Mouse (Mus musculus) hindbrain, postnatal 0 days (tissue): ENCODE measurements around the gene Ckap4. TPM values are rescaled to one million over a fixed set of nuclear protein-coding genes. Genes with fewer than 3 reads are reported as not detected.

ENCODE experiments used
- ATAC-seq: fragments of 200-750 bp; cut with Nextera tagmentation; 2 replicates; pipeline ENCODE4 v1.8.0; 2017; ENCODE audit warnings: mild to moderate bottlenecking, moderate TSS enrichment, moderate library complexity
- DNase-seq: peaks from one replicate; pipeline ENCODE4 v3.0.0-alpha.2; 2015; ENCODE audit warnings: low spot score
- H3K27ac ChIP-seq: fragments of 300-500 bp; sonication (generic); 2 replicates; pipeline ENCODE4 v1.5.1; 2014; ENCODE audit warnings: mild to moderate bottlenecking
- H3K27me3 ChIP-seq: fragments of 300-500 bp; sonication (generic); 2 replicates; pipeline ENCODE4 v1.6.1; 2014; ENCODE audit warnings: low read length, mixed read lengths; ENCODE audit not compliant: insufficient read depth
- H3K36me3 ChIP-seq: fragments of 300-500 bp; sonication (generic); 2 replicates; pipeline ENCODE4 v1.6.1; 2014; ENCODE audit warnings: low read length, mixed read lengths; ENCODE audit not compliant: insufficient read depth
- H3K4me1 ChIP-seq: fragments of 300-500 bp; sonication (generic); 2 replicates; pipeline ENCODE4 v1.6.1; 2014; ENCODE audit warnings: antibody characterized with exemption, low read length, mixed read lengths; ENCODE audit not compliant: insufficient read depth
- H3K4me2 ChIP-seq: fragments of 300-500 bp; sonication (generic); 2 replicates; pipeline ENCODE4 v1.6.1; 2014; ENCODE audit warnings: low read depth, mild to moderate bottlenecking, low read length, moderate library complexity, mixed read lengths
- H3K4me3 ChIP-seq: fragments of 300-500 bp; sonication (generic); 2 replicates; pipeline ENCODE4 v1.5.1; 2014; ENCODE audit warnings: low read length
- H3K9ac ChIP-seq: fragments of 300-500 bp; sonication (generic); replicated peaks from 2 replicates; pipeline ENCODE4 v1.6.1; 2014; ENCODE audit warnings: mild to moderate bottlenecking, low read length, moderate library complexity, mixed read lengths
- H3K9me3 ChIP-seq: fragments of 300-500 bp; sonication (generic); 2 replicates; pipeline ENCODE4 v1.6.1; 2016; ENCODE audit warnings: low read length, mixed read lengths
- CTCF ChIP-seq: IDR thresholded peaks from 2 replicates; pipeline ENCODE4 v1.5.1; 2016; ENCODE audit warnings: antibody characterized with exemption, control low read depth, low read depth
- WGBS: fragments of 180-500 bp; shearing (Covaris S2); extraction: QIAGEN DNeasy Blood & Tissue Kit; methylation state at CpG from one replicate; pipeline ENCODE4 v1.1.7; 2014; 5-methylcytosine and 5-hydroxymethylcytosine counted together
- polyA plus RNA-seq: library from polyadenylated mRNA; unstranded; fragments of >200 nt; fragmentation: Nextera tagmentation; extraction: Ambion mirVana; gene quantifications from 2 replicates; pipeline ENCODE4 v1.2.1, GENCODE M21; 2015
- total RNA-seq: library from RNA; depleted of rRNA; stranded (reverse); fragments of >200 nt; gene quantifications from 2 replicates; pipeline ENCODE4 v1.2.3, GENCODE M21; 2014; rRNA removed

Gene Ckap4
- 53.1 and 58.7 TPM in 2 replicates for total RNA-seq
- polyA plus RNA-seq = 50.9 and 52.1 TPM in 2 replicates

GRCm38 (mm10) chr10:84533912-84534671, at the start of gene Ckap4:
Gene Ckap4 (minus strand): TSS chr10:84534062.
- no peak for TF ChIP-seq CTCF
- DNase-seq (peak; percentile 88), ATAC-seq (peak; percentile 88)
- H3K27ac ChIP-seq = peak within 1 kb of the TSS; percentile 88
- H3K27me3 ChIP-seq = no peaks in the 10 kb centered on the region
- peak within 1 kb of the TSS; percentile 62 for H3K4me3 ChIP-seq
- peaks cover 19% of the 10 kb centered on the region for H3K4me1 ChIP-seq
- H3K36me3 ChIP-seq = no peaks in the 10 kb centered on the region
- no peaks in the 10 kb centered on the region for H3K9me3 ChIP-seq
- H3K9ac ChIP-seq = peak within 1 kb of the TSS; percentile 88
- peak within 1 kb of the TSS; percentile 66 for H3K4me2 ChIP-seq
- WGBS = under 1% methylated on average over 56 of the region's 64 CpGs

GRCm38 (mm10) chr10:84582236-84582635, 48.4 kb upstream of the Ckap4 start:
- TF ChIP-seq CTCF = no peak
- WGBS = 67% methylated on average over 7 of the region's 7 CpGs
- Histone ChIP-seq H3K27me3 (no peaks in the 10 kb centered on the region), H3K36me3 (no peaks in the 10 kb centered on the region), H3K27ac (no peak overlapping the region), H3K9me3 (no peaks in the 10 kb centered on the region), H3K4me3 (no peak overlapping the region), H3K4me2 (no peak overlapping the region), H3K9ac (no peak overlapping the region), H3K4me1 (peaks cover 4% of the 10 kb centered on the region; the same call in 1 of the 2 replicates)
- DNase-seq (peak; percentile 3), ATAC-seq (no peak)

GRCm38 (mm10) chr10:84581191-84581590, 47.3 kb upstream of the Ckap4 start:
- TF ChIP-seq CTCF = no peak
- Histone ChIP-seq H3K27me3 (no peaks in the 10 kb centered on the region), H3K36me3 (no peaks in the 10 kb centered on the region), H3K4me2 (no peak overlapping the region), H3K4me1 (peaks cover 4% of the 10 kb centered on the region; the same call in 1 of the 2 replicates), H3K4me3 (no peak overlapping the region), H3K9ac (no peak overlapping the region), H3K9me3 (no peaks in the 10 kb centered on the region), H3K27ac (no peak overlapping the region)
- ATAC-seq (no peak), DNase-seq (no peak)
- WGBS = 83% methylated on average over 8 of the region's 8 CpGs

- no peak for ATAC-seq
- H3K4me3 ChIP-seq = no peak overlapping the region
- H3K27ac ChIP-seq = no peak overlapping the region
- TF ChIP-seq CTCF = no peak
- H3K36me3 ChIP-seq = no peaks in the 10 kb centered on the region
- no peak for DNase-seq
- no peaks in the 10 kb centered on the region for H3K9me3 ChIP-seq
- H3K9ac ChIP-seq = no peak overlapping the region
- H3K4me2 ChIP-seq = no peak overlapping the region
- peaks cover 4% of the 10 kb centered on the region; the same call in 1 of the 2 replicates for H3K4me1 ChIP-seq
- no peaks in the 10 kb centered on the region for H3K27me3 ChIP-seq
- 80% methylated on average over 2 of the region's 2 CpGs for WGBS
Observed at GRCm38 (mm10) chr10:84579527-84579926, 45.7 kb upstream of the Ckap4 start.

GRCm38 (mm10) chr10:84578738-84579137, 44.9 kb upstream of the Ckap4 start:
- H3K4me3 ChIP-seq = no peak overlapping the region
- H3K4me2 ChIP-seq = no peak overlapping the region; the same call in 1 of the 2 replicates
- ATAC-seq = no peak
- no peaks in the 10 kb centered on the region for H3K27me3 ChIP-seq
- 85% methylated on average over 10 of the region's 10 CpGs for WGBS
- H3K36me3 ChIP-seq = no peaks in the 10 kb centered on the region
- no peak overlapping the region for H3K27ac ChIP-seq
- H3K4me1 ChIP-seq = peaks cover 4% of the 10 kb centered on the region; the same call in 1 of the 2 replicates
- no peak for DNase-seq
- TF ChIP-seq CTCF = no peak
- H3K9me3 ChIP-seq = no peaks in the 10 kb centered on the region
- H3K9ac ChIP-seq = no peak overlapping the region

- no peaks in the 10 kb centered on the region for H3K27me3 ChIP-seq
- peak overlapping the region; percentile 78 for H3K9ac ChIP-seq
- H3K4me1 ChIP-seq = peaks cover 4% of the 10 kb centered on the region; the same call in 1 of the 2 replicates
- TF ChIP-seq CTCF = no peak
- DNase-seq = peak; percentile 64
- 3% methylated on average over 38 of the region's 38 CpGs for WGBS
- H3K9me3 ChIP-seq = no peaks in the 10 kb centered on the region
- H3K27ac ChIP-seq = peak overlapping the region; percentile 79
- peak overlapping the region; percentile 96 for H3K4me3 ChIP-seq
- ATAC-seq = peak; percentile 46
- H3K4me2 ChIP-seq = peak overlapping the region; percentile 86
- no peaks in the 10 kb centered on the region for H3K36me3 ChIP-seq
Observed at GRCm38 (mm10) chr10:84577071-84577727, 43.3 kb upstream of the Ckap4 start.
